Mouse (Mus musculus) left cerebral cortex, postnatal 14 days (tissue): Measurements from ENCODE around the gene Selenon. TPM values are rescaled to one million over a fixed set of nuclear protein-coding genes. Genes with fewer than 3 reads are reported as not detected.

Source experiments
- DNase-seq, 2 experiments: peaks; one replicate each; pipeline ENCODE4 v3.0.0; 2021 to 2022; ENCODE audit warnings: low spot score in 2 of 2, mixed read lengths in 1 of 2
- intact Hi-C: fragments of 180-260 bp; cut with DNase I; formaldehyde crosslinking; loops from one replicate; pipeline ENCODE4 v1.15.1; 2025
- total RNA-seq, 2 experiments: library from RNA; stranded (reverse); gene quantifications; 2 replicates each; pipeline ENCODE4 v1.2.3; 2021

The Selenon gene
- total RNA-seq, 2 experiments from 2014 or later: 19.2 to 20.1 TPM

DNA sequence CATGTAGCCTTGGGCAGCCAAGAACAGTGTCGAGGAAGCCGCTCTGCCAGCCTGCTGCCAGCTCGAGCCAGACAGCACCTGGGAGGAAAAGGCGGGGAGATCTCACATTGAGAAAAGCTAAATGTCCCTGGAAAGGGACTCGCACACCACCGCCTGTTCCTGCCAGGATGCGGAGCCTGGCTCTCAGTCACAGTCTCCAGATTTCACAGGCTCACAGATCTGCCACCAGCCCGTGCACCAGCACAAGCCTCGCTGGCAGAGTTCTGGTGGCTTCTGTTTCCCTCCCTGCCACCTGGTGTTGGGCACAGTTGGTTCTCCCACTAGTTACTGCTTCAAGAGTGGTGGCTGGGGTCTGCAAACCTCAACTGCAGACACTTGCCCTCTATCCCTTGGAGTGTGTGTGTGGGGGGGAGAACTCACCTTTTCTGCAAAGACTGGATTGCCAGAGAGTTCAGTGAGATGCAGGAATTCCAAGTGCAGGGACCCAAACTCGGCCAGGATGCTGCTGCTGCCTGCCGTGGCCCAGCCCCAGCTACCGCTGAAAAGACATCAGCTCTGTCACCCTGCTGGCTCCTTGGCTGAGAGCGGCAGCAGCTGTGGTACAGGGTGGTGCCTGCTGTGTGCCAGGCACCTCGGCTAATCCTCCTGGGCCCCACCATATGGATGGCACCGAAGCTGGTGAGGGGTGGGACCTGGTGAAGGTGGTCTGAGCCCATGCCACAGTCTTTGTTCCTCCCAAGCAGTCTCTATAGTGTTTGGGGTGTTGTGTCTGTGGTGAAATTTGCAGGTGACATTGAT, 28.6 kb upstream of the Selenon start:
- peak; percentile 59 to 77 for DNase-seq
- intact Hi-C loops: loop anchor here (5.0 kb wide), 1 partner anchor 52 kb away; no protein-coding TSS in a partner anchor

DNA sequence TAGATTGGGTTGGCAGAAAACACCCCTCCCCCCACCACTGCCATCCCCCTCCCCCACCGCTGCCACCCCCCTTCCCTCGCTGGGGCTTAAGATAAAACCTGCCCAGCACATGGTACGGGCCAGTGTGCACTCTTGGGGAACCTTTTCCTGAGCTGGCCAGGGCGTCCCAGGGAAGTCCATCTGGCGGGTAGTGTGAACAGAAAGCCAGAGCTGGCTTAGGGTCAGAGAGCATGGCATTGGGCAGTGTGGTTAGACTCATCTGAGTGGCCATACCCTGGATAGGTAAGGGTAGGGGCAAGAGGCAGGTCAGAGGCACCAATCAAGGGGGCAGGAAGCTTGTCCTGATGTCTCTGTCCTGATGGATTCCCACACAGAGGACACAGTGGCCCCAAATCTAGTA, 27.7 kb upstream of the Selenon start:
- DNase-seq: no peak
- intact Hi-C loops: loop anchor here (5.0 kb wide), 1 partner anchor 53 kb away; no protein-coding TSS in a partner anchor

DNA sequence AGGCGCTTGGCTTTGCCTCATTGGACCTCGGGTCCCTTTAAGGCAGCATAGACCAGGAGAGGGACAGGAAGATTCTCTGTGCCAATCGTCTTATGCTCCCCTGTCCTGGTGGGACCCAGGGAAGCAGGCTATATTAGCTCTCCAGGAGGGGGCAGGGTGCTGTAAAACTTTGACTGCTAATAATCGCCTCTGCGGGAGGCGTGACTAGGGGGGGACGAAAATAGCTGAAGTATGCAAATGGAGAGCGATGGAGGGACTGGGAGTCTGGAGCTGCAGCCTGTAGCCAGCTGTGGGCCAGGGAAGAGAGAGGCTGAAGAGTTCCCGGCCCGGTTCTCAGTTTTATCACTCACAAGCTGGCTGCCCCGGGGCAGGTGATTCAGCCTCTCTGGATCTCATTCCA, 27.2 kb upstream of the Selenon start:
- no peak for DNase-seq
- intact Hi-C loops: no loop called here

DNA sequence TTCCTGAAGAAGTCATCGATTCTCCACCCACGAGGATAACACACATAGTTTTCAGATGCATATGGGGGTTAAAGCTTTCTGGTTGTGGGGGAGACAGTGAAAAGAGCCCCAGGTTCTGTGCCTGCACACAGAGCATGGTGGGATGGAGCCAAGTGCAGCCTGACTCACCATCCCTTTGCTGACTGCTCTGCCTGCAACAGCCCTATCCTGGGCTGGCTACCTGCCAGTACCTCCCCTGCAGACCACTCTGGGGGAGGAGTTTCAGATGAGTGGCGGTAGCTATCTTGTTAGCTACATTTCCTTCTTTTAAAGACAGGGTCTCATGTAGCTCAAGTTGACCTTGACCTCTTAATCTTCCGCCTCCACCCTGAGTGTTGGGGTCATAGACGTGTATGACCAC, 26.4 kb upstream of the Selenon start:
- DNase-seq: peak in 1 of 2 experiments; percentile 44
- intact Hi-C loops: no loop called here

DNA sequence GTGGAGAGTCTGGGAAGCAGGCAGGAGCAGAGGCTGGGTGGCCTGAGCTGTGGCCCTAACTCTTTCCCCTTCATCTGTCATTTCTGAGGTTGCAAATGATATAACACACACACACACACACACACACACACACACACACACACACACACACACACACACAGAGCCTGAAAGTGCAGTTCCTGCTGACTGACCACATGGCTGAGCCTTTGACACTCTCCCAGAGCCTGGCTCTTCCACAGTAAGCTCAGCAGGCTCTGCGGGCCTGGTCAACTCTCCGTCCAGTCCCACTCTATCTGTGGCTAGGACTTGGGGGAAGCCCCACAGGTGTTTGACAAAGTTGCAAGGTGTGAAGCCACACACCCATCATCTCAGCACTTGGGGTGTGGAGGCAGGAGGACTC, 25.3 kb upstream of the Selenon start:
- intact Hi-C loops: no loop called here

DNA sequence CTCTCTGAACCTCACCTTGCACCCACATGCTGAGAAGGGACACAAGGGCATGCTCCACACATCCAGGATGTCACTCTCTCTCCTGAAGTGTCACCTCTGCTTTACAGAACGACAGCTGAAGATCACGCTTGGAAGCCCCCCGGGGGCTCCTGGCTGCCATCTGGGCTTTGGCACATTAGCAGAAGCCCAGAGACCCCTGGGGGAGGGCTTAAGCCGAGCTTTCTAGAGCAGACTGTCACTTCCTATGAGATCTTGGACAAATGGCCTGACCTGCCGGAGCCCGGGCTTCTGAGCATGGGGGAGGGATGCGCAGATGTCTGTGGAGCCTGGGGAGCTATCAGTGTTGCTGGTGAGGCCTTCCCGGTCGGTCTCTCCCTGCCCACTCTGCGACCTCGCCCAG, 23.5 kb upstream of the Selenon start:
- intact Hi-C loops: no loop called here
- no peak for DNase-seq

More for the DNA sequence above, 25.3 kb upstream of the Selenon start:
- DNase-seq: no peak

DNA sequence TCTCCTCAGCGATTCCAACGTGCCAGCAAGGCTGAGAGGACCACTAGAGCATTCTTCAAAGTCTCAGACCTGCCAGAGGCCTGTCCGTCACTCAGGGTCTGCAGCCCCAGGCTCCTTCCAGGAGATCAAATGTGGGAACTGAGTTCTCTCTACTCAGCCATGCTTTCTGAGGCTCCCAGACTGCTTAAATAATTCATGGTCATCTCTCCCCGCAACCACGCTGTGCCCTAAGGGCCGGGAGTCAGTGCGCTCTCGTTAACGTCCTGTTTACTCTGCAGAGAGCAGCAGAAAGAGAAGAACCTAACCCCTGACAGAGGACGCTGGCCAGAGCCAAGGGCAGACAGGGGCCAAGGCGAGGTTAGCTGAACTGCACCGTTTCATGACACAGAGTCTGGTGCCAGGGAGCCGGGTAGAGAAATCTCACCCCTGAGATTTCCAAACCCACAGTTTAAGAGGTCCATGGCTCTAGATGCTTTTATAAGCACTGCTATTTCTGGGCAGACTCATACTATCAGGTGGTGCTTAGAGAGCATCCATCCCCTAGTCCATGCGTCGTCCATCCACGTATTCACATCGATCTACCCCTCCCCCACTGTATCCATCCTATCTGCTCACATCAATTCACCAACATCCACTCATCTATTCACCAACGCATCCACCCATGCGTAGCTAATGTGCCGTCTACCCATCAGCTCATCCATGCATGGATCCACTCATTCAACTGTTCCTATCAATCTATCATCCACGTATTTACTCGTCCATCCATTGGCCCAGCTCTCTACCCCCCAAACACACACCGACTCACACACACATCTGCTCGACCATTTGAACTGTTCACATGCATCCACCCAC, 20.7 kb upstream of the Selenon start:
- intact Hi-C loops: no loop called here

DNA sequence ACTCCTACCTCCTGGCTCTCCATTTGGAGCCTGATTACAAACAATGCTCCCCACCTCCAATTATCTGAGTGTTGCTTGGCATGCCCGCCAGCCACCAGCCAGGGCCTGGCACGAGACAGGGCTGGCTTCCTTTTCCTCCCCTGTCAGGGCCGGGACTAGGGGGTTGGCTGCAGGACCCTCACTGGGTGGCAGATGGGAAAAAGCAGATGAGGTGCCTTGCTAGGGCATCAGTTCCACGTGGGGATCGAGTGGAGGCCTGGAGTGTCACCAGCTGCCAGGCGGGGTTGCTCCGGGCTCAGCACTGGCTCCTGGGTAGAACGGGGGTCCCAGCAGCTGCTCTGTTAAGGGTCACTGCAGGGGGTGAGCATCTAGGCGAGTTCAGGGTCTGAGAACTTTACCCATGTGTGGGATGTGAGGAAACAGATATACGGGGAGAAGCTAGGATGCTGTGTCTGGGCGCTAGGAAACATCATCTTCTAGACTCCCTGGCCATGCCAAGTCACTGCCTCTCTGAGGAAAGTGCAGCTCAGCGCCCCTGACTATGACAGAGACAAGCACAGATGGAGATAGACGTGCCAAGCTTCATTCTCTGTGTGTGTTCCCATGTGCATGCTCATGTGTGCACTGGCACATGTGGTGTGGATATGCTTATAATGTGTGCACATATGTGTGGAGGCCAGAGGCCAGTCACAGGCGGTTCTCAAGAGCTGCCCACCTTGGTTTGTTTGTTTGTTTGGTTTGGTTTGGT, 18.9 kb upstream of the Selenon start:
- intact Hi-C loops: no loop called here
- DNase-seq: no peak

More for the DNA sequence above, 20.7 kb upstream of the Selenon start:
- no peak for DNase-seq

DNA sequence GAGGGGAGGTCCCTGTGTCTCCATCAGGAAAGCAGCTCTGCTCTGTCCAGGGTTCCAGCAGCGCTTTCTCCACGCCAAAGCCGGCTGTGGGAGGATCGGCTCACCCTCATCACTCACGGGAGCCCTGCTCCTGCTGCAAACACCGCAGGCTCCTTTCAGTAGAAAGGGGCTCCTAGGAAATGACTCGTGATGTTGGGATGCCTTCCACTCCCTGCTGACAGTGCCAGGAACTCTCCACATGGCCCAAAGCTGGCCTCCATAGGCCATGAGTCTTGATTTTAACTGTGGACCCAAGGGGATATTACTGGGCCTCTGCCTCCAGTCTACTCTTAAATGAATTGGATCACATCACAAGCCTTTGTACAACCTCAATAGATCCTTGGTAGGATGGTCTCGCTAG, 17.9 kb upstream of the Selenon start:
- intact Hi-C loops: no loop called here
- no peak for DNase-seq

DNA sequence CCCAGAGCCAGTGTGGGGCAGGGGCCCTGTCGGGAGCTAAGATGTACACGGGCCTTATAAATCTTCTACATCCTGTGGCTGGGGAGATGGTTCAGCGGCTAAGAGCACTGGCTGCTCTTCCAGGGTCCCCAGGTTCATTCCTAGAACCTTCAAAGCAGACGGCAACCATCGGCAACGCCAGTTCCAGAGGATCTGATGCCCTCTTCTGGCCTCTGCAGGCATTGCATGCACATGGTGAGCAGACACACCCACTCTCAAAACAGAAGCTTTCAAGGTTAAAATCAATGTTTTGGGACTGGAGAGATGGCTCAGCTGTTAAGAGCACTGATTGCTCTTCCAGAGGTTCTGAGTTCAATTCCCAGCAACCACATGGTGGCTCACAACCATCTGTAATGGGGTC, 17.2 kb upstream of the Selenon start:
- DNase-seq: no peak
- intact Hi-C loops: no loop called here

DNA sequence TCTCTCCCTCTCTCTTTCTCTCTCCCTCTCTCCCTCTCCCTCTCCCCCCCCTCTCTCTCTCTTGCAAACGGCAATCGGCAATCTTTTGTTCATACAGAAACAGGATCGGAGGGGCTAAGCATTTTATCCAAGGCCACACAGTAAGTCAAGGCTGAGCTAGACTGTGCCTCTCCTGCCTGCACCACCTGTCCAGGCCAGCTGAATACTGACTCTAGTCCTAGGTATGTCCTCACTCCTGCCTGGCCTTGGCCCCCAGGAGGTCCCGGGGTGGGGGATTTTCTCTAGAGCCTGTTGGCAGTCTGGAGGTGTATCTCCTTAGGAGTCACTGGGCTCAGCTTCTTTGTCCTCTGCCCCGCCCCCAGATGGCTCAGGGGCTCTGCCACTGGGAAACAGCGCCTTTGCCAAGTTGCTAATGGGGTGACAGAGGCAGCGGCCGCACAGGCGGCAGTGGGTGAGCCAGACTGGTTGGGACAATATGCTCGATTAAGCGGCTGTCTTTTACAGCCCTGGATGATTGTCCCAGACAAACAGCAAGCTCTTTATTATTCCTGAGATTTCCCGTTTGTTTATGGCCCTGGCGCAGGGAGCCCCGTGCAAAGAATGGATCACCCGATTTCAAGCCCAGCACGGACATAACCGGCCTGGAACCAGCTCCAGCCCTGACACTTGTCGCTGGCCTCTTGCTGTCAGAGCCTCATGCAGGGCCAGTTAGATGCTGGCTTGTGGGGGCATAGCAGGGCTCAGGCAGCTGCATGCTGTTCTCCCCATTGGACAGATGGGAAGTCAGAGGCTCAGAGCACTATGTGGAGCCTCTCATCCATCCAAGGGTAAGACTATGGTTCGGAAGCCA, 15.6 kb upstream of the Selenon start:
- intact Hi-C loops: no loop called here
- no peak for DNase-seq

DNA sequence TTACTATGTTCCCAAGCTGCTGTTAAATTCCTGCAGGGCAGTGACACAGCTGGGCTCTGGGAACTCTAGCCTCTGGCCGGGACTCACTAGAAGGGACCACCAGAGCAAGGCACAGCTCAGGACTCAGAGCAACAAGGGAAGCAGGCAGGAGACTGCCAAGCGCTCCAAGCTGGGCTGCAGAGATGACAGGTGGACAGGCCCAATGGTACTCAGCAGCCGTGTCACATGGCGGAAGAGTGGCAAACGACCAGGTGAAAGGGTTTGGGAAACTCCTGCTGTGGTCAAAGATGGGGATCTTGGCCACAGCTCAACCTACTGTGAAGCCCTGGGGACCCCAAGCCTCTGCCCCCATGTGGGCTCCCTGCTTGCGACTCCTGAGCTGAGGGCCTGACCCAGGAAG, 12.1 kb upstream of the Selenon start:
- intact Hi-C loops: no loop called here
- DNase-seq: no peak

DNA sequence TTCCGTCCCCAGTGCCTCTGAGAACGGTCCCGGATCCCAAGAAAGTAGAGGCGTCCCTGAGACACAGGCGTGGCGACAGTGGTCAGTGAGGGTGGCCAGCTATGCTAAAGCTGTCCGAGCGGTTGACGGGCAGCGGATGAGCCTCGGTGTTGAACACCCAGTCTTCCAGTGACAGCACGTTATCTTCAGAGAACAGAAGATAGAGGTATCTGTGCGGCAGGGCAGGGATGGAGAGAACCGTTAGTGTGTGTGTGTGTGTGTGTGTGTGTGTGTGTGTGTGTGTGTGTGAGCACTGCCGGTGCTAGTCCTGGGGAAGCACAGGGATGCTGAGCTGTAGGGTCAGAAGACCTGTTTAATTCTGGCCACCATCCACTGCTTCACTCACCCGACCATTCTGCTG, 11.7 kb upstream of the Selenon start:
- no peak for DNase-seq
- intact Hi-C loops: no loop called here

DNA sequence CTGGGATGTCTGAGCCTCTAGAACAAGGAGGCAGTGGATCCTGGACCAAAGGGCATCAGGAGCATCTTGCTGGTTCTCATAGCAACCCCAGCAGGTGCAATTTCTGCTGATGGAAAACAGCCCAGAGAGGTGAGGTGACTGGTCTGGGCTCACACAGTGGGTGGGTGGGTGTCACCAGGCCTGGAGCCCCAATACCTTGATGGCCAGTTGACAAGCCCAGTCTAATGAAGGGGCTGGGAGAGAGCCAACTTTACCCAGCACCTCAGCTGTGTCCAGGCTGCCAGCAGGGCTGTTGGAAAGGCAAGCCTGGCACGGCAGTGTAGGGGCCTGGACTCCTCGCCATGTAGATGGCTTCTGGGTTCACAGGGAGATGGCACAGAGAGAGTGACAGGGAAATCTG, 10.0 kb upstream of the Selenon start:
- DNase-seq: no peak
- intact Hi-C loops: no loop called here

DNA sequence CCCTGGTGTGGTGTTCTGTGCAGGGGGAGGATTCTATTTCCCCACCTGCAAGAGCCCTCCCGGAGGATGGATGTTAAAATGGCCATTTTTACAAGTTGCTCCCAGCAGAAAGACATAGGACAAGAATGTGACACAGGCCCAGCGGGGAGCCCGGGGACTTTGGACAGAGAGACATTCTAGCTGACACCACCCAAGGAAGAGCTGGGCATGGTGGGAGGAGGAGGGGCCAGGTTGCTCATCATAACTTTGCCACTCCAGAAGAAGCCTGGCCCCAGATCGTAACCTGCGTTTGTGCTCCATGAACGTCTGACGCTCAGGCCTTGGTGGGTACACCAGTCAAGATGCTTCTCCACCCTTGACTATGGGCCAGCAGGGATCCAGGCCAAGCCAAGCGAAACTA, 8.7 kb upstream of the Selenon start:
- intact Hi-C loops: no loop called here
- no peak for DNase-seq

DNA sequence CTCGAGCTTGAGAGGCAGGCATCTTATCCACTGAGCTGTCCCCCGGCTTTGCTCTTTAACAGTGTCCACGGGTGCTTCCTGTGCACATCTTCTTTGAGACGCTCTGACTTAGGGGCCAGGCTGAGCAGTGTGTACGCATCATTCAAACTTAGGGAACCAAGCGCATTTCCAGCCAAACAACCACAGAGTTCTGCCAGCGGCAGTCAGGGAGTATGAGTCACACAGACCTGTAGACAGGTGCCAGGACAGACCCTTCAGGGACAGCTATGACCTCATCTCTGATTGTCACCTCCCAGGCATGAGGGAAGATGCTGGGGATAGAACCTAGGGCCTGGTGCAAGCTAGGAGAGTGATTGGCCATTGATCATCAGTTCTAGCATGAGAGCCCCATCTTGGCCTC, 7.2 kb upstream of the Selenon start:
- intact Hi-C loops: loop anchor here (5.0 kb wide), 1 partner anchor 73 kb away; no protein-coding TSS in a partner anchor

DNA sequence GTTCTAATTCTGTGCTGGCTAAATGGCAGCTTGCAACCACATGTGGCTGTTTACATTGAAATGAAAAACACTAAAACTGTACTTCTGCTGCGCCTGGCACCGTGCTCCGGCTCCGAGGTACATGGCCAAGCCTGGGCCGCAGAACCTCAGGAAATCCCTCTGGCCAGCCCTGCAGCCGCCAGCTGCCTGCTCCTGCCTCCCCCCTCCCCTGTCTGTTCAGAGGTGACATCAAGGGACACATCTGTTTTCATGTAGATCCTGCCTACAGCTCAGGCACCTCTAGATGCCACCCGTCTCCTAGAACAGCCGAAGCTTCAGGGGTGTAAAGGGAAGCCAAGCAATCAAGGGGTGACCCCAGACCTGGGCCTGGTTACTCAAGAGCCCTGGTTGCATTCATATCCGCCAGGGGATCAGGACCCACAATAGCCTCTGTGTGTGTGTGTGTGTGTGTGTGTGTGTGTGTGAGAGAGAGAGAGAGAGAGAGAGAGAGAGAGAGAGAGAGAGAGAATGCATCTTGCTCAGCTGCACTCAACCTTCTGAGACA, 6.7 kb upstream of the Selenon start:
- no peak for DNase-seq
- intact Hi-C loops: loop anchor here (5.0 kb wide), 1 partner anchor 74 kb away; no protein-coding TSS in a partner anchor

More for the DNA sequence above, 7.2 kb upstream of the Selenon start:
- DNase-seq: no peak

DNA sequence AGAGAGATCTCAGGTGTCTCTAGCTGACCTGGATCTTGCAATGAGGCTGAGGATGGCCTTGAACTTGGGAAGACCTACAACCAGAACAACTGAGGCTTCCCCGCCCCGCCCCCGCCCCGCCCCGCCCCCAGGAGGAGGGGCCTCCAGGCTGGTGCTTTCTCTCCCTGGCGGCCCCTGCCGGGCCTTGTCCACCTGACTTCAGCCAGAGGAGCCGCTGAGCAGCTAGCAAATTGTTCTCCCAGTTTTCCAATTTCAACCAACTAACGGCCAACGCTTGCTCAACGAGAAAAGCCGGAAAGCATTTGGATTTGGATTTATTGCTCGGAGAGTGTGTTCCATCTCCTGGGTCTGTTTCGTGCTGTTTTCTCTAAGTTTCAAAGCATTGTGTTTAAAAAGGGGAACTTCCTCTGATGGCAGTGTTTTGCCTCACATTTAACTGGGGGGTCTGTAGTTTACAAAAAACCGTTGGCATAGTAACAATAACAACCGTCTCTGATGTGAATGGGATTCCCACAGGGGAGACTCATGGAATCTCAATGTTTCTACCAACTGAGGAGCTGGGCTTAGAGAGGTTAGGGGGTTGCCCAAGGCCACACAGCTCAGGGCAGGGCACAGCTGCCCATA, 5.8 kb upstream of the Selenon start:
- DNase-seq: no peak
- intact Hi-C loops: loop anchor here (5.0 kb wide), 1 partner anchor 75 kb away; no protein-coding TSS in a partner anchor
